Mouse (Mus musculus) thymus, postnatal 4 days (tissue): Measurements from ENCODE around the gene Gls.
A peak's percentile ranks its signal among the peaks of the same experiment; 100 is the strongest.

Experiments
- DNase-seq: peaks from one replicate; pipeline ENCODE4 v3.0.0; 2021

Gls gene

GRCm38 (mm10) chr1:52154890-52155289 is 78.1 kb downstream of the Gls start:
- DNase-seq, result no peak

- no peak for DNase-seq
Observed at GRCm38 (mm10) chr1:52152936-52153335, 80.1 kb downstream of the Gls start.

GRCm38 (mm10) chr1:52152369-52152768 is 80.7 kb downstream of the Gls start:
- DNase-seq, result no peak

GRCm38 (mm10) chr1:52151166-52151565 is 81.9 kb downstream of the Gls start:
- DNase-seq, result no peak

GRCm38 (mm10) chr1:52150676-52151075 is 82.4 kb downstream of the Gls start:
- DNase-seq, result peak; percentile 85

GRCm38 (mm10) chr1:52149934-52150346 is 83.1 kb downstream of the Gls start:
- peak; percentile 76 for DNase-seq

- DNase-seq, result peak; percentile 70
Observed at GRCm38 (mm10) chr1:52148696-52149095, 84.3 kb downstream of the Gls start.

- no peak for DNase-seq
Observed at GRCm38 (mm10) chr1:52148178-52148577, 84.9 kb downstream of the Gls start.

- no peak for DNase-seq
Observed at GRCm38 (mm10) chr1:52147431-52147830, 85.6 kb downstream of the Gls start.

GRCm38 (mm10) chr1:52146214-52146970 is 86.6 kb downstream of the Gls start:
- DNase-seq, result peak; percentile 81

- DNase-seq, result no peak
Observed at GRCm38 (mm10) chr1:52144907-52145306, 88.1 kb downstream of the Gls start.

GRCm38 (mm10) chr1:52143596-52144156 is 89.4 kb downstream of the Gls start:
- no peak for DNase-seq

- DNase-seq, result no peak
Observed at GRCm38 (mm10) chr1:52143191-52143590, 89.8 kb downstream of the Gls start.

- DNase-seq, result no peak
Observed at GRCm38 (mm10) chr1:52142117-52142516, 90.9 kb downstream of the Gls start.

GRCm38 (mm10) chr1:52141482-52141881 is 91.5 kb downstream of the Gls start:
- DNase-seq, result no peak

GRCm38 (mm10) chr1:52140534-52140933 is 92.5 kb downstream of the Gls start:
- no peak for DNase-seq

- DNase-seq, result no peak
Observed at GRCm38 (mm10) chr1:52137292-52137691, 95.7 kb downstream of the Gls start.

GRCm38 (mm10) chr1:52133254-52133653 is 99.8 kb downstream of the Gls start:
- no peak for DNase-seq

- no peak for DNase-seq
Observed at GRCm38 (mm10) chr1:52131787-52132377, 101.2 kb downstream of the Gls start.

GRCm38 (mm10) chr1:52129794-52130193 is 103.2 kb downstream of the Gls start:
- no peak for DNase-seq

GRCm38 (mm10) chr1:52127350-52127749 is 105.7 kb downstream of the Gls start:
- DNase-seq, result no peak

- DNase-seq, result no peak
Observed at GRCm38 (mm10) chr1:52124818-52125217, 108.2 kb downstream of the Gls start.

- no peak for DNase-seq
Observed at GRCm38 (mm10) chr1:52121052-52121451, 112.0 kb downstream of the Gls start.

GRCm38 (mm10) chr1:52120191-52120590 is 112.8 kb downstream of the Gls start:
- peak; percentile 24 for DNase-seq
